Mouse (Mus musculus) olfactory bulb, adult 2 months (tissue): Measurements from ENCODE around the gene Zfp507.

Source experiments
- CTCF ChIP-seq: fragments of 200-500 bp; IDR thresholded peaks from 2 replicates; pipeline ENCODE4 v1.5.1; 2012; ENCODE audit warnings: low read depth, mild to moderate bottlenecking, low read length, moderate library complexity; ENCODE audit not compliant: insufficient read depth
- POLR2A ChIP-seq: fragments of 200-500 bp; IDR thresholded peaks from 2 replicates; pipeline ENCODE4 v1.6.1; 2012; ENCODE audit warnings: mild to moderate bottlenecking, low read depth, low read length, moderate library complexity; ENCODE audit not compliant: insufficient read depth

- TF ChIP-seq CTCF = no peak
- TF ChIP-seq POLR2A = no peak
Measured at GRCm38 (mm10) chr7:35764461-35764860, 38.3 kb downstream of the Zfp507 start.
